Mouse (Mus musculus): Measurements from ENCODE around the gene Rab7b.

DNA sequence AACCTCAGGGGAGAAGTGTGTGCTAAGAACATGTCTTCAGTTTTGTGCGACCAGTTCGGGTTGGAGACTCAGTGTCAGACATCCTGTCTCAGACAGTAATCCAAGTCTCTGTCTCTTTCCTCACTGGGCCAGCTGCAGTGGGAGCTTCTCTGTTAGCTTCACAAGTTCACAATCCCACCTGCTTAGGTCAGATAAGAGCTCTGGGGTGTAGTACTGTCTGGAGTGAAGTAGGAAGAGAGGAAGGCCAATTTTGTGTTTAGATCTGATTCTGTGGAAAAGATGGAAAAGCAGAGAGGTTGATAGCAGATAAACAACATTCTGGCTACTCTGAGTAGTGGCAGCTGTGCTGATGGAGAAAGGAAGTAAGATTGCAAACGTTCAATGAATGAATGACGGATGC is 11.1 kb downstream of the Rab7b start:
- no peak for TF ChIP-seq CTCF (IDR thresholded peaks at IDR 0.05; ENCODE audit: extremely low read depth, insufficient read depth, low read length)
- TF ChIP-seq POLR2A (IDR thresholded peaks at IDR 0.05; ENCODE audit: extremely low read depth, insufficient read depth, low read length): no peak
